Mouse (Mus musculus) liver, postnatal 0 days (tissue): Measurements from ENCODE around the gene Itga2.

Experiments
- CTCF ChIP-seq: sonication (generic); IDR thresholded peaks from 2 replicates; pipeline ENCODE4 v1.5.1; 2016; ENCODE audit warnings: antibody characterized with exemption, low read depth
- EP300 ChIP-seq: IDR thresholded peaks from 2 replicates; pipeline ENCODE4 v1.6.1; 2016; ENCODE audit warnings: antibody characterized with exemption, low read depth, mild to moderate bottlenecking

GRCm38 (mm10) chr13:114854428-114854827 lies 77.5 kb downstream of the Itga2 start:
- TF ChIP-seq CTCF = no peak
- no peak for TF ChIP-seq EP300
